Mouse (Mus musculus): ENCODE measurements around the gene Haao.
A peak's percentile ranks its signal among the peaks of the same experiment; 100 is the strongest.

The Haao gene

DNA sequence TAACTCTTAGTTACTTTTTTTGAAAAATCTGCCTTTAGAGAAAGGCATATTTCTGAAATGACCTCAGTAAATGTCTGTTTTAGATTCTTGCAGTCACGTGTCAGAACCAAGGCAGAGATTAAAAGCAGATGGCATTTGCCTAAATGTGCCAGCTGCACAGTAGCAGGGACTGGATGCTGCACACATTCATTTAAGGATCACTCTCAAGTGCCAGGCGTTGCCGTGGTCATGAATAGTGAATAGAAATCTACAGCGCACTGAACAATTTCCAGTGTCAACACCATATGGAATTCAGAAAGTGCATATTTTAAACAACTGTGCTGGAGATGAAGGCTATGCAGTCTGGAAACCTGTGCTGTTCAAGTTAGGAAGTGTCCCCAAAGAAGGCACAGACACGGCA, 65.0 kb downstream of the Haao start:
- DNase-seq (ENCODE audit: low spot score in 2 of 2) = peak in 1 of 2 experiments; percentile 54

Measured in frontal cortex, postnatal 10 days (tissue).